Mouse (Mus musculus): ENCODE results near the gene Nav2. TPM values are rescaled to one million over a fixed set of nuclear protein-coding genes. Genes with fewer than 3 reads are reported as not detected.
A peak's percentile ranks its signal among the peaks of the same experiment; 100 is the strongest.

The Nav2 gene
- polyA plus RNA-seq, 1 experiment from 2014 or later, result 19.7 TPM

GRCm38 (mm10) chr7:49120935-49121691 is 212.6 kb downstream of the Nav2 start:
- Histone ChIP-seq H3K36me3 (ENCODE audit: insufficient read depth) (no peaks in the 10 kb centered on the region), H3K9me3 (ENCODE audit: low read depth, low read length) (no peaks in the 10 kb centered on the region), H3K4me3 (ENCODE audit: low read depth, low read length) (no peak overlapping the region), H3K27me3 (ENCODE audit: insufficient read depth, low read length) (0 out of 2 replicates have a peak, but pooled peaks cover 3% of the 10 kb centered on the region), H3K4me2 (peak overlapping the region; percentile 26; the same call in 1 of the 2 replicates), H3K27ac (ENCODE audit: low read depth) (no peak overlapping the region), H3K9ac (no peak overlapping the region), H3K4me1 (ENCODE audit: insufficient read depth) (0 out of 2 replicates have a peak, but pooled peaks cover 2% of the 10 kb centered on the region)
- peak; percentile 71 for ATAC-seq (ENCODE audit: insufficient read depth)
- DNase-seq, result peak; percentile 92
- 37% methylated on average over 20 of the region's 20 CpGs for WGBS
- peak; percentile 92 for TF ChIP-seq CTCF (IDR thresholded peaks at IDR 0.05; ENCODE audit: low read depth)

GRCm38 (mm10) chr7:49122498-49122897 is 214.0 kb downstream of the Nav2 start:
- no peak overlapping the region for H3K4me2 ChIP-seq
- H3K36me3 ChIP-seq (ENCODE audit: insufficient read depth), result no peaks in the 10 kb centered on the region
- H3K27me3 ChIP-seq (ENCODE audit: insufficient read depth, low read length), result 0 out of 2 replicates have a peak, but pooled peaks cover 3% of the 10 kb centered on the region
- 58% methylated on average over 7 of the region's 7 CpGs for WGBS
- no peak for DNase-seq
- TF ChIP-seq CTCF (IDR thresholded peaks at IDR 0.05; ENCODE audit: low read depth), result peak; percentile 26; the same call in 1 of the 2 replicates
- H3K4me3 ChIP-seq (ENCODE audit: low read depth, low read length), result no peak overlapping the region
- H3K9ac ChIP-seq, result no peak overlapping the region
- no peak for ATAC-seq (ENCODE audit: insufficient read depth)
- H3K4me1 ChIP-seq (ENCODE audit: insufficient read depth), result 0 out of 2 replicates have a peak, but pooled peaks cover 2% of the 10 kb centered on the region
- no peak overlapping the region for H3K27ac ChIP-seq (ENCODE audit: low read depth)
- no peaks in the 10 kb centered on the region for H3K9me3 ChIP-seq (ENCODE audit: low read depth, low read length)

- Histone ChIP-seq H3K9me3 (ENCODE audit: low read depth, low read length) (no peaks in the 10 kb centered on the region), H3K27ac (ENCODE audit: low read depth) (no peak overlapping the region), H3K4me3 (ENCODE audit: low read depth, low read length) (no peak overlapping the region), H3K4me1 (ENCODE audit: insufficient read depth) (no peaks in the 10 kb centered on the region), H3K36me3 (ENCODE audit: insufficient read depth) (no peaks in the 10 kb centered on the region), H3K4me2 (no peak overlapping the region), H3K9ac (no peak overlapping the region), H3K27me3 (ENCODE audit: insufficient read depth, low read length) (0 out of 2 replicates have a peak, but pooled peaks cover 3% of the 10 kb centered on the region)
- TF ChIP-seq CTCF (IDR thresholded peaks at IDR 0.05; ENCODE audit: low read depth), result peak; percentile 91
- ATAC-seq (ENCODE audit: insufficient read depth) (peak; percentile 28; the same call in 1 of the 2 replicates), DNase-seq (peak; percentile 85)
- WGBS, result 24% methylated on average over 3 of the region's 3 CpGs
Measured at GRCm38 (mm10) chr7:49125545-49125944, 217.0 kb downstream of the Nav2 start.

- H3K9ac ChIP-seq, result no peak overlapping the region
- 0 out of 2 replicates have a peak, but pooled peaks cover 3% of the 10 kb centered on the region for H3K27me3 ChIP-seq (ENCODE audit: insufficient read depth, low read length)
- no peaks in the 10 kb centered on the region for H3K9me3 ChIP-seq (ENCODE audit: low read depth, low read length)
- no peak overlapping the region for H3K27ac ChIP-seq (ENCODE audit: low read depth)
- no peak overlapping the region for H3K4me2 ChIP-seq
- 78% methylated on average over 8 of the region's 8 CpGs for WGBS
- TF ChIP-seq CTCF (IDR thresholded peaks at IDR 0.05; ENCODE audit: low read depth), result no peak
- ATAC-seq (ENCODE audit: insufficient read depth) (no peak), DNase-seq (no peak)
- no peaks in the 10 kb centered on the region for H3K4me1 ChIP-seq (ENCODE audit: insufficient read depth)
- H3K36me3 ChIP-seq (ENCODE audit: insufficient read depth), result no peaks in the 10 kb centered on the region
- H3K4me3 ChIP-seq (ENCODE audit: low read depth, low read length), result no peak overlapping the region
Measured at GRCm38 (mm10) chr7:49128224-49128623, 219.7 kb downstream of the Nav2 start.

GRCm38 (mm10) chr7:49132851-49133351 is 224.4 kb downstream of the Nav2 start:
- H3K27ac ChIP-seq (ENCODE audit: low read depth), result peak overlapping the region; percentile 60; the same call in 1 of the 2 replicates

DNA sequence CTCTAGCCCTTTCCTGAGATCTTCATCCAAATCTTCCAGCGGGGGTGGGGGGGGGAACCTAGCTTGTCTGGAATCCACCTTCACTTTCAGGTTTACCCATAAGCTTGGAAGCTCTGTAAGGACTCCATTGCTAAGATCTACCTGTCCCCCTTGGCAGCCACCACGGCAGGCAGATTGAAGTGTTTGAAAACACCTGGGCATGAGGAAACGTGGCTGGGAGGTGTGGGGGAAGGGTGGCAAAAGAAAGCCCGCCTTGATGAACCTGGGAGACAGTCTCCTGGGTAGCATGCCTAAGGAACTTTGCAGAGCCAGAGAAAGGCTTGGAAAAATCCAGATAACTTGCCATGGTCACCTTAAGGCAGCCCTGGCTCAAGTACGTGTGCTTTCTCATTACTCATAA is 225.9 kb downstream of the Nav2 start:
- Histone ChIP-seq H3K4me1 (ENCODE audit: insufficient read depth) (no peaks in the 10 kb centered on the region), H3K27ac (ENCODE audit: low read depth) (0 out of 2 replicates have a peak overlapping the region, but pooled peaks have one; percentile 4), H3K9me3 (ENCODE audit: low read depth, low read length) (no peaks in the 10 kb centered on the region), H3K9ac (no peak overlapping the region), H3K4me2 (no peak overlapping the region), H3K27me3 (ENCODE audit: insufficient read depth, low read length) (no peaks in the 10 kb centered on the region), H3K36me3 (ENCODE audit: insufficient read depth) (no peaks in the 10 kb centered on the region), H3K4me3 (ENCODE audit: low read depth, low read length) (no peak overlapping the region)
- DNase-seq (peak; percentile 28), ATAC-seq (ENCODE audit: insufficient read depth) (no peak)
- no peak for TF ChIP-seq CTCF (IDR thresholded peaks at IDR 0.05; ENCODE audit: low read depth)
- WGBS, result 64% methylated on average over 5 of the region's 5 CpGs

More at GRCm38 (mm10) chr7:49132851-49133351, 224.4 kb downstream of the Nav2 start:
- DNase-seq (peak; percentile 94), ATAC-seq (ENCODE audit: insufficient read depth) (peak; percentile 82)
- Histone ChIP-seq H3K4me2 (peak overlapping the region; percentile 32), H3K4me3 (ENCODE audit: low read depth, low read length) (no peak overlapping the region), H3K36me3 (ENCODE audit: insufficient read depth) (no peaks in the 10 kb centered on the region), H3K27me3 (ENCODE audit: insufficient read depth, low read length) (no peaks in the 10 kb centered on the region), H3K4me1 (ENCODE audit: insufficient read depth) (no peaks in the 10 kb centered on the region), H3K9me3 (ENCODE audit: low read depth, low read length) (no peaks in the 10 kb centered on the region), H3K9ac (no peak overlapping the region)
- peak; percentile 99 for TF ChIP-seq CTCF (IDR thresholded peaks at IDR 0.05; ENCODE audit: low read depth)
- WGBS, result 17% methylated on average over 10 of the region's 10 CpGs

DNA sequence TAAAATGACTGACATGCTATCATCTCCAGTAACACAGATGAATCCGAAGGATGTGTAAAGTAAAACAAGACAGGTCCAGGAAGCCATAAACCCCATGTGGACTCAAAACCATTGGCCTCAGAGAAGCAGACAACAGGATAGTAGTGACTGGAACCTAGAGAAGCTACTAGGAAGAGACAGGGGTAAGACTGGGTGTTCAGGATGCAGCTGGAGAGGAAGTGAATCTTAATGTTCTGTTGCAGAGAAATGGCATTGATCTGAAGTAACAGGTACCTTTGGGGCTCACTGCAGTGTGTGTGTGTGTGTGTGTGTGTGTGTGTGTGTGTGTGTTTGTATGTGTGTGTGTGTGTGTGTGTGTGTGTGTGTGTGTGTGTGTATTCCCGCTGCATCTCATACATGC is 231.2 kb downstream of the Nav2 start:
- no peaks in the 10 kb centered on the region for H3K36me3 ChIP-seq (ENCODE audit: insufficient read depth)
- 94% methylated on average over 2 of the region's 2 CpGs for WGBS
- DNase-seq (no peak), ATAC-seq (ENCODE audit: insufficient read depth) (no peak)
- H3K9ac ChIP-seq, result no peak overlapping the region
- H3K4me1 ChIP-seq (ENCODE audit: insufficient read depth), result no peaks in the 10 kb centered on the region
- H3K4me2 ChIP-seq, result no peak overlapping the region
- no peak overlapping the region for H3K27ac ChIP-seq (ENCODE audit: low read depth)
- TF ChIP-seq CTCF (IDR thresholded peaks at IDR 0.05; ENCODE audit: low read depth), result no peak
- H3K27me3 ChIP-seq (ENCODE audit: insufficient read depth, low read length), result no peaks in the 10 kb centered on the region
- no peaks in the 10 kb centered on the region for H3K9me3 ChIP-seq (ENCODE audit: low read depth, low read length)
- no peak overlapping the region for H3K4me3 ChIP-seq (ENCODE audit: low read depth, low read length)
